Mouse (Mus musculus) testis, adult 2 months (tissue): ENCODE measurements around the gene 4933428G20Rik. TPM values are rescaled to one million over a fixed set of nuclear protein-coding genes. Genes with fewer than 3 reads are reported as not detected.

Experiments used
- H3K27ac ChIP-seq: fragments of 200-500 bp; 2 replicates; pipeline ENCODE4 v1.5.1; 2012; ENCODE audit warnings: low read depth, low read length; ENCODE audit not compliant: control insufficient read depth, insufficient read depth
- H3K27me3 ChIP-seq: fragments of 200-500 bp; 2 replicates; pipeline ENCODE4 v1.6.1; 2012; ENCODE audit warnings: mild to moderate bottlenecking, low read length, moderate library complexity; ENCODE audit not compliant: control insufficient read depth, insufficient read depth
- H3K36me3 ChIP-seq: fragments of 200-500 bp; 2 replicates; pipeline ENCODE4 v1.6.1; 2012; ENCODE audit warnings: mild to moderate bottlenecking, low read length; ENCODE audit not compliant: control insufficient read depth, insufficient read depth
- H3K4me1 ChIP-seq: fragments of 200-500 bp; 2 replicates; pipeline ENCODE4 v1.6.1; 2012; ENCODE audit warnings: low read length; ENCODE audit not compliant: control insufficient read depth, insufficient read depth
- H3K4me3 ChIP-seq: fragments of 200-500 bp; 2 replicates; pipeline ENCODE4 v1.5.1; 2012; ENCODE audit warnings: low read depth, mild to moderate bottlenecking, low read length, moderate library complexity, mixed read lengths; ENCODE audit not compliant: control insufficient read depth
- CTCF ChIP-seq: fragments of 200-500 bp; IDR thresholded peaks from 2 replicates; pipeline ENCODE4 v1.5.1; 2012; ENCODE audit warnings: low read depth, mild to moderate bottlenecking, inconsistent platforms, low read length, moderate library complexity; ENCODE audit not compliant: control insufficient read depth, insufficient read depth, insufficient replicate concordance
- POLR2A ChIP-seq: fragments of 200-500 bp; IDR thresholded peaks from 2 replicates; pipeline ENCODE4 v1.6.1; 2012; ENCODE audit warnings: low read depth, mild to moderate bottlenecking, inconsistent platforms, low read length, moderate library complexity; ENCODE audit not compliant: control insufficient read depth
- polyA plus RNA-seq: library from polyadenylated mRNA; depleted of rRNA; stranded (reverse); fragments of >200 nt; gene quantifications from 2 replicates; pipeline ENCODE4 v1.2.3, GENCODE M21; 2012

4933428G20Rik gene
- polyA plus RNA-seq, 1 experiment: 28.7 TPM

GRCm38 (mm10) chr11:97532354-97532753, 32.2 kb upstream of the 4933428G20Rik start:
- peaks cover 20% of the 10 kb centered on the region for H3K4me1 ChIP-seq
- TF ChIP-seq CTCF (no peak), POLR2A (no peak)
- H3K27me3 ChIP-seq: peaks cover 2% of the 10 kb centered on the region
- H3K4me3 ChIP-seq: no peak overlapping the region
- no peak overlapping the region for H3K27ac ChIP-seq
- no peaks in the 10 kb centered on the region for H3K36me3 ChIP-seq

- Histone ChIP-seq H3K27me3 (no peaks in the 10 kb centered on the region; the same call in 1 of the 2 replicates), H3K4me1 (peaks cover 17% of the 10 kb centered on the region), H3K27ac (no peak overlapping the region), H3K4me3 (peak overlapping the region; percentile 63), H3K36me3 (no peaks in the 10 kb centered on the region)
- TF ChIP-seq POLR2A (no peak), CTCF (peak; percentile 83; the same call in 1 of the 2 replicates)
Observed at GRCm38 (mm10) chr11:97531381-97532260, 31.5 kb upstream of the 4933428G20Rik start.

- H3K4me1 ChIP-seq: peaks cover 17% of the 10 kb centered on the region
- H3K27ac ChIP-seq: no peak overlapping the region
- TF ChIP-seq CTCF (no peak), POLR2A (no peak)
- H3K27me3 ChIP-seq: no peaks in the 10 kb centered on the region; the same call in 1 of the 2 replicates
- no peaks in the 10 kb centered on the region for H3K36me3 ChIP-seq
- H3K4me3 ChIP-seq: no peak overlapping the region
Observed at GRCm38 (mm10) chr11:97530961-97531360, 30.8 kb upstream of the 4933428G20Rik start.

- H3K27me3 ChIP-seq: no peaks in the 10 kb centered on the region; the same call in 1 of the 2 replicates
- no peak overlapping the region for H3K27ac ChIP-seq
- TF ChIP-seq CTCF: no peak
- no peak for TF ChIP-seq POLR2A
Observed at GRCm38 (mm10) chr11:97530069-97530468, 29.9 kb upstream of the 4933428G20Rik start.

GRCm38 (mm10) chr11:97528282-97528808, 28.2 kb upstream of the 4933428G20Rik start:
- TF ChIP-seq CTCF (no peak), POLR2A (no peak)

More at GRCm38 (mm10) chr11:97530069-97530468, 29.9 kb upstream of the 4933428G20Rik start:
- no peak overlapping the region for H3K4me3 ChIP-seq
- H3K36me3 ChIP-seq: no peaks in the 10 kb centered on the region
- peaks cover 17% of the 10 kb centered on the region for H3K4me1 ChIP-seq

GRCm38 (mm10) chr11:97525313-97525712, 25.2 kb upstream of the 4933428G20Rik start:
- Histone ChIP-seq H3K36me3 (no peaks in the 10 kb centered on the region), H3K27me3 (no peaks in the 10 kb centered on the region), H3K4me3 (no peak overlapping the region), H3K27ac (no peak overlapping the region), H3K4me1 (peaks cover 3% of the 10 kb centered on the region)
- TF ChIP-seq POLR2A (no peak), CTCF (no peak)

More at GRCm38 (mm10) chr11:97528282-97528808, 28.2 kb upstream of the 4933428G20Rik start:
- Histone ChIP-seq H3K27me3 (no peaks in the 10 kb centered on the region), H3K36me3 (no peaks in the 10 kb centered on the region), H3K4me1 (peaks cover 16% of the 10 kb centered on the region), H3K27ac (no peak overlapping the region), H3K4me3 (no peak overlapping the region)

- Histone ChIP-seq H3K4me3 (no peak overlapping the region), H3K27ac (no peak overlapping the region), H3K36me3 (no peaks in the 10 kb centered on the region), H3K27me3 (no peaks in the 10 kb centered on the region), H3K4me1 (peaks cover 3% of the 10 kb centered on the region)
- no peak for TF ChIP-seq POLR2A
- TF ChIP-seq CTCF: no peak
Observed at GRCm38 (mm10) chr11:97524306-97524705, 24.2 kb upstream of the 4933428G20Rik start.
